Mouse (Mus musculus): ENCODE measurements around the gene Kif1c. TPM values are rescaled to one million over a fixed set of nuclear protein-coding genes. Genes with fewer than 3 reads are reported as not detected.

Gene Kif1c
- total and polyA plus RNA-seq, 3 experiments: 19.8 to 21.7 TPM; not detected in 1

GRCm38 (mm10) chr11:70656456-70656927 is 43.9 kb upstream of the Kif1c start:
- TF ChIP-seq POLR2AphosphoS5 (IDR thresholded peaks at IDR 0.05; ENCODE audit: borderline replicate concordance, low read depth, low read length): no peak
- peak; percentile 88 for TF ChIP-seq MAX (IDR thresholded peaks at IDR 0.05; ENCODE audit: low read length)
- TF ChIP-seq POLR2AphosphoS2 (IDR thresholded peaks at IDR 0.05; ENCODE audit: low read length): no peak
- TF ChIP-seq ZMIZ1 (IDR thresholded peaks at IDR 0.05; ENCODE audit: low read depth, low read length): 0 out of 2 replicates have a peak, but pooled peaks have one; percentile 23
- TF ChIP-seq MAZ (IDR thresholded peaks at IDR 0.05; ENCODE audit: low read depth, low read length): no peak
- TF ChIP-seq MXI1 (IDR thresholded peaks at IDR 0.05; ENCODE audit: low read depth, low read length): peak; percentile 24; the same call in 1 of the 2 replicates
- TF ChIP-seq ZC3H11A (IDR thresholded peaks at IDR 0.05; ENCODE audit: low read depth, low read length): no peak
- TF ChIP-seq USF2 (IDR thresholded peaks at IDR 0.05; ENCODE audit: borderline replicate concordance in 1 of 2, insufficient read depth in 1 of 2, low read depth in 1 of 2, low read length in 2 of 2): no peak
- TF ChIP-seq NELFE (IDR thresholded peaks at IDR 0.05; ENCODE audit: low read depth, low read length): 0 out of 2 replicates have a peak, but pooled peaks have one; percentile 4
- TF ChIP-seq BHLHE40 (IDR thresholded peaks at IDR 0.05; ENCODE audit: borderline replicate concordance, low read depth, low read length): peak; percentile 26; the same call in 1 of the 2 replicates
- TF ChIP-seq MYC (IDR thresholded peaks at IDR 0.05; ENCODE audit: low read depth, low read length): peak; percentile 80; the same call in 1 of the 2 replicates
- TF ChIP-seq NRF1 (IDR thresholded peaks at IDR 0.05; ENCODE audit: insufficient read depth, low read depth, low read length, poor library complexity, severe bottlenecking): no peak
- no peak for TF ChIP-seq E2F4 (IDR thresholded peaks at IDR 0.05; ENCODE audit: borderline replicate concordance, low read depth, low read length)
- TF ChIP-seq GATA1 (IDR thresholded peaks at IDR 0.05; ENCODE audit: low read depth, low read length): no peak
- peak; percentile 55 for TF ChIP-seq SIN3A (IDR thresholded peaks at IDR 0.05; ENCODE audit: low read length)
- no peak for TF ChIP-seq CHD1 (IDR thresholded peaks at IDR 0.05; ENCODE audit: low read depth, low read length)
- peak; percentile 35; the same call in 1 of the 2 replicates for TF ChIP-seq TCF12 (IDR thresholded peaks at IDR 0.05; ENCODE audit: low read depth, low read length)
- 0 out of 2 replicates have a peak, but pooled peaks have one; percentile 14 for TF ChIP-seq TBP (IDR thresholded peaks at IDR 0.05; ENCODE audit: low read depth, low read length)
- 0 out of 2 replicates have a peak, but pooled peaks have one; percentile 16 for TF ChIP-seq MAFK (IDR thresholded peaks at IDR 0.05; ENCODE audit: borderline replicate concordance, low read depth, low read length)
- peak overlapping the region; percentile 74 to 80 for H3K4me3 ChIP-seq (ENCODE audit: control insufficient read depth in 1 of 2, insufficient read depth in 1 of 2, low read depth in 2 of 2, low read length in 2 of 2)
- peaks cover 2 to 28% of the 10 kb centered on the region in 2 experiments for H3K4me1 ChIP-seq (ENCODE audit: control insufficient read depth in 1 of 2, insufficient read depth in 2 of 2, low read length in 2 of 2)
- peak overlapping the region; percentile 99 for H3K27ac ChIP-seq (ENCODE audit: control insufficient read depth, low read depth, low read length)
- H3K36me3 ChIP-seq (ENCODE audit: control insufficient read depth in 1 of 2, insufficient read depth in 2 of 2, low read length in 2 of 2): peaks cover 6 to 23% of the 10 kb centered on the region in 2 experiments; a peak in 3 of 4 replicates
- peaks cover 45% of the 10 kb centered on the region for H3K79me2 ChIP-seq (ENCODE audit: control insufficient read depth, insufficient read depth, low read length, poor library complexity)
- DNase-seq (ENCODE audit: low read depth, low spot score): peak; percentile 71
- H3K9me3 ChIP-seq (replicated peaks; ENCODE audit: insufficient read depth, low read length): no peaks in the 10 kb centered on the region
- H3K9ac ChIP-seq (ENCODE audit: control insufficient read depth, low read depth, low read length, poor library complexity, severe bottlenecking): peak overlapping the region; percentile 88
- no peaks in the 10 kb centered on the region for H3K27me3 ChIP-seq (ENCODE audit: control insufficient read depth in 1 of 2, insufficient read depth in 2 of 2, low read length in 2 of 2)

- Histone ChIP-seq H3K36me3 (ENCODE audit: control insufficient read depth in 1 of 2, insufficient read depth in 2 of 2, low read length in 2 of 2) (peaks cover 6 to 19% of the 10 kb centered on the region in 2 experiments; a peak in 3 of 4 replicates), H3K27ac (ENCODE audit: control insufficient read depth, low read depth, low read length) (peak within 1 kb of the TSS; percentile 99), H3K4me1 (ENCODE audit: control insufficient read depth in 1 of 2, insufficient read depth in 2 of 2, low read length in 2 of 2) (peaks cover 2 to 23% of the 10 kb centered on the region in 2 experiments), H3K9me3 (replicated peaks; ENCODE audit: insufficient read depth, low read length) (no peaks in the 10 kb centered on the region), H3K27me3 (ENCODE audit: control insufficient read depth in 1 of 2, insufficient read depth in 2 of 2, low read length in 2 of 2) (no peaks in the 10 kb centered on the region), H3K79me2 (ENCODE audit: control insufficient read depth, insufficient read depth, low read length, poor library complexity) (peaks cover 41% of the 10 kb centered on the region), H3K4me3 (ENCODE audit: control insufficient read depth in 1 of 2, insufficient read depth in 1 of 2, low read depth in 2 of 2, low read length in 2 of 2) (peak within 1 kb of the TSS; percentile 74 to 80), H3K9ac (ENCODE audit: control insufficient read depth, low read depth, low read length, poor library complexity, severe bottlenecking) (peak within 1 kb of the TSS; percentile 88)
- DNase-seq (ENCODE audit: low read depth, low spot score): peak; percentile 63
- TF ChIP-seq USF1 (IDR thresholded peaks at IDR 0.05; ENCODE audit: low read depth, low read length) (no peak), MAX (IDR thresholded peaks at IDR 0.05; ENCODE audit: low read length) (no peak), BHLHE40 (IDR thresholded peaks at IDR 0.05; ENCODE audit: borderline replicate concordance, low read depth, low read length) (no peak), NELFE (IDR thresholded peaks at IDR 0.05; ENCODE audit: low read depth, low read length) (0 out of 2 replicates have a peak, but pooled peaks have one; percentile 18), MAFK (IDR thresholded peaks at IDR 0.05; ENCODE audit: borderline replicate concordance, low read depth, low read length) (no peak), CHD2 (IDR thresholded peaks at IDR 0.05; ENCODE audit: low read length) (no peak), ZMIZ1 (IDR thresholded peaks at IDR 0.05; ENCODE audit: low read depth, low read length) (no peak), MAZ (IDR thresholded peaks at IDR 0.05; ENCODE audit: low read depth, low read length) (no peak), TCF12 (IDR thresholded peaks at IDR 0.05; ENCODE audit: low read depth, low read length) (no peak), KAT2A (conservative IDR thresholded peaks at IDR 0.05; ENCODE audit: low read depth, low read length) (no peak), POLR2AphosphoS5 (IDR thresholded peaks at IDR 0.05; ENCODE audit: borderline replicate concordance, low read depth, low read length) (no peak), ZNF384 (IDR thresholded peaks at IDR 0.05; ENCODE audit: low read depth, low read length) (0 out of 2 replicates have a peak, but pooled peaks have one; percentile 50), NRF1 (IDR thresholded peaks at IDR 0.05; ENCODE audit: insufficient read depth, low read depth, low read length, poor library complexity, severe bottlenecking) (no peak), SIN3A (IDR thresholded peaks at IDR 0.05; ENCODE audit: low read length) (0 out of 2 replicates have a peak, but pooled peaks have one; percentile 3), JUND (IDR thresholded peaks at IDR 0.05; ENCODE audit: low read depth, low read length) (no peak), POLR2A (IDR thresholded peaks at IDR 0.05; ENCODE audit: control insufficient read depth in 1 of 2, insufficient read depth in 1 of 2, low read depth in 1 of 2, low read length in 2 of 2, poor library complexity in 1 of 2) (no peak), SMC3 (IDR thresholded peaks at IDR 0.05; ENCODE audit: low read depth, low read length) (no peak), RAD21 (IDR thresholded peaks at IDR 0.05; ENCODE audit: low read depth, low read length) (no peak)
Observed at GRCm38 (mm10) chr11:70656964-70657363, 43.4 kb upstream of the Kif1c start, which contains the start of gene Eno3. Gene Eno3, plus strand, starts transcription at chr11:70657202.
